In genomic region chr2:93458332-93459207, GRCm38 (mm10) we compare ENCODE assay signal across 9 mouse cellular contexts. TPM values are rescaled to one million over a fixed set of nuclear protein-coding genes. Genes with fewer than 3 reads are reported as not detected.
DNase-seq lines count a peak whose midpoint lies in the region; ATAC-seq and TF ChIP-seq lines count a peak whose summit lies in the region.
"Had no signal": no experiment of that assay in that cellular context is flagged by ENCODE, and none has a peak within 500 bp of the region (broad histone marks: within the 10 kb centered on the region; RNA-seq: fewer than 3 reads in every experiment).

No protein-coding gene starts in this region.

- no peaks in the 10 kb centered on the region for H3K9me3 ChIP-seq in erythroblast, embryonic 14.5 days (ENCODE audit: control insufficient read depth, low read length)
- H3K9me3 ChIP-seq: hindbrain, embryonic 15.5 days had no signal

- intact Hi-C loops in left cerebral cortex, postnatal 14 days (cut with DNase I), result no loop called here

- peak overlapping the region; percentile 79 for H3K4me3 ChIP-seq in erythroblast, embryonic 14.5 days (replicated peaks)
- no peak overlapping the region for H3K4me3 ChIP-seq in bone marrow macrophage, adult 2 months (ENCODE audit: insufficient read depth, low read length)
- H3K4me3 ChIP-seq: hindbrain, embryonic 15.5 days had no signal

- no peaks in the 10 kb centered on the region for H3K27me3 ChIP-seq in erythroblast, embryonic 14.5 days (ENCODE audit: control insufficient read depth)

- H3K27ac ChIP-seq in bone marrow macrophage, adult 2 months (ENCODE audit: insufficient read depth, low read depth, low read length), result peak overlapping the region; percentile 45
- H3K27ac ChIP-seq: hindbrain, embryonic 15.5 days had no signal

- H3K36me3 ChIP-seq in erythroblast, embryonic 14.5 days (ENCODE audit: control insufficient read depth), result peaks cover 86% of the 10 kb centered on the region
- H3K36me3 ChIP-seq: hindbrain, embryonic 15.5 days had no signal

- peaks cover 99% of the 10 kb centered on the region for H3K4me1 ChIP-seq in erythroblast, embryonic 14.5 days (ENCODE audit: control insufficient read depth)
- H3K4me1 ChIP-seq in bone marrow macrophage, adult 2 months (ENCODE audit: control insufficient read depth, insufficient read depth, low read length), result peaks cover 56% of the 10 kb centered on the region

- DNase-seq in kidney, adult 9 months, result peak; percentile 55
- peak; percentile 47 for DNase-seq in lung, postnatal 25 days (ENCODE audit: low spot score)
- DNase-seq in left cerebral cortex, postnatal 14 days (ENCODE audit: low spot score in 2 of 2), result no peak
- no peak for DNase-seq in urinary bladder, postnatal 10 days (ENCODE audit: low spot score)
- no peak for DNase-seq in urinary bladder, postnatal 25 days (ENCODE audit: low spot score)

- no peak for ATAC-seq in erythroblast, adult 5-6 weeks (replicated peaks; ENCODE audit: low FRiP score, poor library complexity, severe bottlenecking)

- no peak for TF ChIP-seq POLR2A in bone marrow macrophage, adult 2 months (IDR thresholded peaks at IDR 0.05; ENCODE audit: borderline replicate concordance, low read depth, low read length)

- no peak for TF ChIP-seq CTCF in bone marrow macrophage, adult 2 months (IDR thresholded peaks at IDR 0.05; ENCODE audit: low read depth, low read length)

RNA-seq across cellular contexts. Expression of gene Cd82, which starts 4.4 kb away (rescaled TPM):
- polyA plus RNA-seq in erythroblast, embryonic 14.5 days (2012), result 37.0 and 42.7 TPM in 2 replicates
- 99.9 and 150 TPM in 2 replicates for total RNA-seq in erythroblast, adult 5-6 weeks (2015; ENCODE audit: low replicate concordance)
- 145 and 158 TPM in 2 replicates for total RNA-seq in erythroblast, adult 5-6 weeks (2017; ENCODE audit: low replicate concordance)
- polyA plus RNA-seq in bone marrow macrophage, adult 2 months (2012; ENCODE audit: insufficient read depth, insufficient read length, missing spikeins), result 74.1 and 79.5 TPM in 2 replicates
- total RNA-seq in left cerebral cortex, postnatal 14 days (2021), result 10 to 100 TPM in 1 of 2 experiments, 1 to 10 TPM in 1; 9.5 to 10.1 TPM

Comparison
In these comparisons a context has a peak if more than half of its experiments do, and no peak if none do; other contexts are left out.
1. DNase-seq: peak in kidney, adult 9 months (single experiment) and lung, postnatal 25 days (single experiment); none in left cerebral cortex, postnatal 14 days (0 of 2), urinary bladder, postnatal 10 days (single experiment) and urinary bladder, postnatal 25 days (single experiment).
2. RNA of gene Cd82, which starts 4.4 kb away (total RNA-seq): 99.9 to 158 TPM in erythroblast, adult 5-6 weeks; 9.5 to 10.1 TPM in left cerebral cortex, postnatal 14 days; every median in the first group is over 4 times any median in the second.